Mouse (Mus musculus): ENCODE results near the gene Pla2g2d.

GRCm38 (mm10) chr4:138746866-138747265, 28.7 kb upstream of the Pla2g2d start:
- no peak for TF ChIP-seq POLR2A (IDR thresholded peaks at IDR 0.05; ENCODE audit: insufficient read depth, low read depth, low read length)
- no peak for TF ChIP-seq CTCF (IDR thresholded peaks at IDR 0.05; ENCODE audit: insufficient read depth, low read depth, low read length)
